ENCODE assay signal across 12 mouse cellular contexts in genomic region chr2:173791904-173792757, GRCm38 (mm10). TPM values are rescaled to one million over a fixed set of nuclear protein-coding genes. Genes with fewer than 3 reads are reported as not detected.
DNase-seq lines count a peak whose midpoint lies in the region; ATAC-seq lines count a peak whose summit lies in the region.
"Had no signal": no experiment of that assay in that cellular context is flagged by ENCODE, and none has a peak within 500 bp of the region (broad histone marks: within the 10 kb centered on the region; RNA-seq: fewer than 3 reads in every experiment).

No protein-coding gene starts in this region.

- H3K4me1 ChIP-seq in embryonic facial prominence, embryonic 15.5 days: peaks cover 33% of the 10 kb centered on the region
- H3K4me1 ChIP-seq in hindbrain, embryonic 15.5 days (replicated peaks): peaks cover 45% of the 10 kb centered on the region
- H3K4me1 ChIP-seq in neural tube, embryonic 13.5 days (replicated peaks): peaks cover 57% of the 10 kb centered on the region

- no peak overlapping the region for H3K9ac ChIP-seq in embryonic facial prominence, embryonic 15.5 days
- H3K9ac ChIP-seq in hindbrain, embryonic 15.5 days: no peak overlapping the region
- peak overlapping the region; percentile 13; the same call in 1 of the 2 replicates for H3K9ac ChIP-seq in neural tube, embryonic 13.5 days

- 0 out of 2 replicates have a peak overlapping the region, but pooled peaks have one; percentile 28 for H3K27ac ChIP-seq in embryonic facial prominence, embryonic 15.5 days (replicated peaks)
- H3K27ac ChIP-seq in hindbrain, embryonic 15.5 days (replicated peaks): peak overlapping the region; percentile 48; the same call in 1 of the 2 replicates
- peak overlapping the region; percentile 61 for H3K27ac ChIP-seq in neural tube, embryonic 13.5 days (replicated peaks)
- H3K27ac ChIP-seq: heart, adult 2 months; layer of hippocampus, adult 2 months had no signal

- ATAC-seq in embryonic facial prominence, embryonic 15.5 days (ENCODE audit: insufficient number of reproducible peaks, low FRiP score, low TSS enrichment, low read depth): no peak
- ATAC-seq in hindbrain, embryonic 15.5 days (ENCODE audit: low FRiP score, low read depth): no peak
- 0 out of 2 replicates have a peak, but pooled peaks have one; percentile 19 for ATAC-seq in neural tube, embryonic 13.5 days (ENCODE audit: low read depth)
- ATAC-seq in granulocyte monocyte progenitor cell, adult 5-6 weeks (replicated peaks; ENCODE audit: poor library complexity, severe bottlenecking): no peak

- peak; percentile 91 for DNase-seq in heart, adult 11 months
- DNase-seq in heart, adult 18-20 months: no peak
- DNase-seq in frontal cortex, postnatal 14 days (ENCODE audit: low spot score in 2 of 2): no peak
- DNase-seq in left cerebral cortex, adult 11 months (ENCODE audit: low spot score): no peak
- DNase-seq: cerebellum, adult 18-20 months; heart, adult 2 months; right cerebral cortex, postnatal 25 days had no signal

- H3K4me2 ChIP-seq in embryonic facial prominence, embryonic 15.5 days (replicated peaks): no peak overlapping the region
- H3K4me2 ChIP-seq in hindbrain, embryonic 15.5 days: no peak overlapping the region
- H3K4me2 ChIP-seq in neural tube, embryonic 13.5 days: no peak overlapping the region

- H3K36me3 ChIP-seq in embryonic facial prominence, embryonic 15.5 days: no peaks in the 10 kb centered on the region
- no peaks in the 10 kb centered on the region for H3K36me3 ChIP-seq in hindbrain, embryonic 15.5 days
- H3K36me3 ChIP-seq in neural tube, embryonic 13.5 days: no peaks in the 10 kb centered on the region

- 68% methylated on average over 20 of the region's 20 CpGs for WGBS in embryonic facial prominence, embryonic 15.5 days
- 38% methylated on average over 20 of the region's 20 CpGs for WGBS in hindbrain, embryonic 15.5 days
- WGBS in neural tube, embryonic 13.5 days: 51% methylated on average over 20 of the region's 20 CpGs

- no peaks in the 10 kb centered on the region for H3K9me3 ChIP-seq in embryonic facial prominence, embryonic 15.5 days (replicated peaks)
- H3K9me3 ChIP-seq in hindbrain, embryonic 15.5 days: no peaks in the 10 kb centered on the region
- H3K9me3 ChIP-seq in neural tube, embryonic 13.5 days: no peaks in the 10 kb centered on the region

- H3K27me3 ChIP-seq in embryonic facial prominence, embryonic 15.5 days: no peaks in the 10 kb centered on the region
- H3K27me3 ChIP-seq in hindbrain, embryonic 15.5 days: no peaks in the 10 kb centered on the region
- H3K27me3 ChIP-seq in neural tube, embryonic 13.5 days: no peaks in the 10 kb centered on the region

- H3K4me3 ChIP-seq in embryonic facial prominence, embryonic 15.5 days (replicated peaks): no peak overlapping the region
- no peak overlapping the region for H3K4me3 ChIP-seq in hindbrain, embryonic 15.5 days
- H3K4me3 ChIP-seq in neural tube, embryonic 13.5 days: no peak overlapping the region
- H3K4me3 ChIP-seq: heart, adult 2 months; layer of hippocampus, adult 2 months had no signal

RNA-seq across cellular contexts. Expression of gene Vapb, which starts 54.8 kb away (rescaled TPM):
- 100 to 1,000 TPM; 111 to 126 TPM for total RNA-seq in heart, adult 18-20 months (2021)
- 15.5 and 16.5 TPM in 2 replicates for polyA plus RNA-seq in embryonic facial prominence, embryonic 15.5 days (2015; fragmentation: Nextera tagmentation; extraction: Ambion mirVana)
- polyA plus RNA-seq in hindbrain, embryonic 15.5 days (2015; fragmentation: Nextera tagmentation; extraction: Ambion mirVana): 15.9 and 18.4 TPM in 2 replicates
- 13.3 and 15.1 TPM in 2 replicates for polyA plus RNA-seq in neural tube, embryonic 13.5 days (2015; fragmentation: Nextera tagmentation; extraction: Ambion mirVana)
- 8.7 and 19.3 TPM in 2 replicates for total RNA-seq in granulocyte monocyte progenitor cell, adult 5-6 weeks (2014; fragmentation: Nextera tagmentation)
- total RNA-seq in granulocyte monocyte progenitor cell, adult 5-6 weeks (2017): 62.4 and 90.0 TPM in 2 replicates
